Mouse (Mus musculus) forebrain, embryonic 12.5 days (tissue): ENCODE results near the gene Dnmt3c. TPM values are rescaled to one million over a fixed set of nuclear protein-coding genes. Genes with fewer than 3 reads are reported as not detected.
"Not testable (repeated sequence)": the region's sequence is repeated elsewhere in the genome, so short reads cannot be mapped to it uniquely, and the experiment has no call there.

Experiments
- ATAC-seq: fragments of 200-750 bp; cut with Nextera tagmentation; 2 replicates; pipeline ENCODE4 v1.8.0; 2017; ENCODE audit warnings: moderate TSS enrichment; ENCODE audit not compliant: low FRiP score
- H3K27ac ChIP-seq: fragments of 300-500 bp; sonication (generic); 2 replicates; pipeline ENCODE4 v1.5.1; 2016; ENCODE audit warnings: mild to moderate bottlenecking
- H3K27me3 ChIP-seq: fragments of 300-500 bp; sonication (generic); 2 replicates; pipeline ENCODE4 v1.6.1; 2016; ENCODE audit warnings: mild to moderate bottlenecking
- H3K36me3 ChIP-seq: fragments of 300-500 bp; sonication (generic); replicated peaks from 2 replicates; pipeline ENCODE4 v1.6.1; 2016; ENCODE audit warnings: mild to moderate bottlenecking
- H3K4me1 ChIP-seq: fragments of 300-500 bp; sonication (generic); 2 replicates; pipeline ENCODE4 v1.6.1; 2016
- H3K4me2 ChIP-seq: fragments of 300-500 bp; sonication (generic); 2 replicates; pipeline ENCODE4 v1.6.1; 2016; ENCODE audit warnings: mild to moderate bottlenecking, moderate library complexity
- H3K4me3 ChIP-seq: fragments of 300-500 bp; sonication (generic); replicated peaks from 2 replicates; pipeline ENCODE4 v1.5.1; 2016; ENCODE audit warnings: mild to moderate bottlenecking
- H3K9ac ChIP-seq: fragments of 300-500 bp; sonication (generic); 2 replicates; pipeline ENCODE4 v1.6.1; 2016; ENCODE audit warnings: mild to moderate bottlenecking
- H3K9me3 ChIP-seq: fragments of 300-500 bp; sonication (generic); 2 replicates; pipeline ENCODE4 v1.6.1; 2016
- WGBS: fragments of 180-500 bp; shearing (Covaris S2); methylation state at CpG from one replicate; pipeline ENCODE4 v1.1.7; 2016; 5-methylcytosine and 5-hydroxymethylcytosine counted together
- polyA plus RNA-seq: library from polyadenylated mRNA; unstranded; fragments of >200 nt; fragmentation: Nextera tagmentation; extraction: Ambion mirVana; gene quantifications from 2 replicates; pipeline ENCODE4 v1.2.1, GENCODE M21; 2016

The Dnmt3c gene
- polyA plus RNA-seq, 1 experiment from 2014 or later = not detected

- H3K4me3 ChIP-seq = no peak overlapping the region
- no peak overlapping the region for H3K27ac ChIP-seq
- H3K9ac ChIP-seq = no peak overlapping the region
- H3K9me3 ChIP-seq = no peaks in the 10 kb centered on the region
- H3K4me1 ChIP-seq = no peaks in the 10 kb centered on the region
- H3K27me3 ChIP-seq = no peaks in the 10 kb centered on the region
- WGBS = 94% methylated on average over 6 of the region's 6 CpGs
- no peak overlapping the region for H3K4me2 ChIP-seq
- ATAC-seq = no peak
- H3K36me3 ChIP-seq = peaks cover 24% of the 10 kb centered on the region
These were observed 19.5 kb upstream of the Dnmt3c start for GRCm38 (mm10) chr2:153676944-153677343.

GRCm38 (mm10) chr2:153677550-153677949 lies 18.9 kb upstream of the Dnmt3c start:
- WGBS = 92% methylated on average over 7 of the region's 7 CpGs
- Histone ChIP-seq H3K4me2 (no peak overlapping the region), H3K27me3 (no peaks in the 10 kb centered on the region), H3K36me3 (peaks cover 24% of the 10 kb centered on the region), H3K27ac (no peak overlapping the region), H3K9me3 (no peaks in the 10 kb centered on the region), H3K4me1 (no peaks in the 10 kb centered on the region), H3K9ac (no peak overlapping the region), H3K4me3 (no peak overlapping the region)
- no peak for ATAC-seq

GRCm38 (mm10) chr2:153679959-153680358 lies 16.5 kb upstream of the Dnmt3c start:
- H3K36me3 ChIP-seq = peaks cover 24% of the 10 kb centered on the region
- H3K27ac ChIP-seq = no peak overlapping the region
- H3K4me2 ChIP-seq = no peak overlapping the region
- no peaks in the 10 kb centered on the region for H3K4me1 ChIP-seq
- 100% methylated on average over 1 of the region's 1 CpGs for WGBS
- no peaks in the 10 kb centered on the region for H3K27me3 ChIP-seq
- H3K9me3 ChIP-seq = no peaks in the 10 kb centered on the region
- no peak overlapping the region for H3K9ac ChIP-seq
- no peak for ATAC-seq
- no peak overlapping the region for H3K4me3 ChIP-seq

GRCm38 (mm10) chr2:153693413-153693812 lies 3.0 kb upstream of the Dnmt3c start:
- H3K9me3 ChIP-seq, H3K4me3 ChIP-seq, H3K27me3 ChIP-seq, H3K4me2 ChIP-seq, H3K36me3 ChIP-seq, H3K27ac ChIP-seq, H3K4me1 ChIP-seq, H3K9ac ChIP-seq, ATAC-seq: not testable (repeated sequence)
- 87% methylated on average over 6 of the region's 7 CpGs for WGBS

- no peaks in the 10 kb centered on the region for H3K4me1 ChIP-seq
- no peak overlapping the region for H3K4me2 ChIP-seq
- no peak overlapping the region for H3K27ac ChIP-seq
- no peak for ATAC-seq
- no peaks in the 10 kb centered on the region for H3K36me3 ChIP-seq
- H3K9ac ChIP-seq = no peak overlapping the region
- H3K27me3 ChIP-seq = no peaks in the 10 kb centered on the region
- H3K9me3 ChIP-seq = no peaks in the 10 kb centered on the region
- WGBS = 68% methylated on average over 19 of the region's 19 CpGs
- no peak overlapping the region for H3K4me3 ChIP-seq
These were observed 1.9 kb upstream of the Dnmt3c start for GRCm38 (mm10) chr2:153694462-153695085.

GRCm38 (mm10) chr2:153703389-153703788 lies 6.9 kb downstream of the Dnmt3c start:
- Histone ChIP-seq H3K36me3 (no peaks in the 10 kb centered on the region), H3K9ac (no peak overlapping the region; the same call in 1 of the 2 replicates), H3K4me2 (no peak overlapping the region), H3K4me3 (no peak overlapping the region), H3K4me1 (no peaks in the 10 kb centered on the region), H3K27ac (no peak overlapping the region), H3K27me3 (no peaks in the 10 kb centered on the region), H3K9me3 (no peaks in the 10 kb centered on the region)
- no peak for ATAC-seq
- 42% methylated on average over 6 of the region's 6 CpGs for WGBS

GRCm38 (mm10) chr2:153710701-153711330 lies 14.4 kb downstream of the Dnmt3c start:
- no peaks in the 10 kb centered on the region for H3K36me3 ChIP-seq
- H3K27me3 ChIP-seq = no peaks in the 10 kb centered on the region
- H3K9ac ChIP-seq = no peak overlapping the region
- no peak overlapping the region for H3K27ac ChIP-seq
- ATAC-seq = no peak
- 55% methylated on average over 8 of the region's 8 CpGs for WGBS
- no peak overlapping the region for H3K4me3 ChIP-seq
- peaks cover 12% of the 10 kb centered on the region for H3K4me1 ChIP-seq
- H3K9me3 ChIP-seq = no peaks in the 10 kb centered on the region
- H3K4me2 ChIP-seq = no peak overlapping the region

- Histone ChIP-seq H3K9ac (peak overlapping the region; percentile 17; the same call in 1 of the 2 replicates), H3K27ac (peak overlapping the region; percentile 91), H3K27me3 (no peaks in the 10 kb centered on the region), H3K4me3 (no peak overlapping the region), H3K4me1 (peaks cover 12% of the 10 kb centered on the region), H3K4me2 (no peak overlapping the region; the same call in 1 of the 2 replicates), H3K36me3 (no peaks in the 10 kb centered on the region), H3K9me3 (no peaks in the 10 kb centered on the region)
- ATAC-seq = peak; percentile 79
- 9% methylated on average over 3 of the region's 3 CpGs for WGBS
These were observed 16.2 kb downstream of the Dnmt3c start for GRCm38 (mm10) chr2:153712646-153713091.

- no peak overlapping the region for H3K9ac ChIP-seq
- H3K36me3 ChIP-seq = no peaks in the 10 kb centered on the region
These were observed 16.8 kb downstream of the Dnmt3c start for GRCm38 (mm10) chr2:153713227-153713626.

GRCm38 (mm10) chr2:153717861-153718260 lies 21.4 kb downstream of the Dnmt3c start:
- not testable (repeated sequence) for H3K4me3 ChIP-seq, H3K36me3 ChIP-seq, H3K4me1 ChIP-seq, H3K27ac ChIP-seq, ATAC-seq, H3K4me2 ChIP-seq, H3K9ac ChIP-seq, H3K27me3 ChIP-seq, H3K9me3 ChIP-seq
- WGBS = 70% methylated on average over 3 of the region's 3 CpGs

More at GRCm38 (mm10) chr2:153713227-153713626, 16.8 kb downstream of the Dnmt3c start:
- H3K27me3 ChIP-seq = no peaks in the 10 kb centered on the region
- peak overlapping the region; percentile 91 for H3K27ac ChIP-seq
- H3K4me1 ChIP-seq = peaks cover 12% of the 10 kb centered on the region
- 16% methylated on average over 4 of the region's 4 CpGs for WGBS
- H3K4me2 ChIP-seq = peak overlapping the region; percentile 27; the same call in 1 of the 2 replicates
- no peaks in the 10 kb centered on the region for H3K9me3 ChIP-seq
- peak; percentile 87 for ATAC-seq
- H3K4me3 ChIP-seq = no peak overlapping the region

- 80% methylated on average over 1 of the region's 1 CpGs for WGBS
- Histone ChIP-seq H3K27ac (no peak overlapping the region), H3K9ac (no peak overlapping the region), H3K4me1 (no peaks in the 10 kb centered on the region), H3K27me3 (no peaks in the 10 kb centered on the region), H3K9me3 (no peaks in the 10 kb centered on the region), H3K36me3 (no peaks in the 10 kb centered on the region), H3K4me2 (no peak overlapping the region), H3K4me3 (no peak overlapping the region)
- no peak for ATAC-seq
These were observed 26.6 kb downstream of the Dnmt3c start for GRCm38 (mm10) chr2:153723098-153723497.

GRCm38 (mm10) chr2:153724424-153724823 lies 28.0 kb downstream of the Dnmt3c start:
- no peak overlapping the region for H3K9ac ChIP-seq
- no peaks in the 10 kb centered on the region for H3K9me3 ChIP-seq
- H3K4me3 ChIP-seq = no peak overlapping the region
- no peak for ATAC-seq
- H3K36me3 ChIP-seq = no peaks in the 10 kb centered on the region
- 87% methylated on average over 2 of the region's 2 CpGs for WGBS
- no peaks in the 10 kb centered on the region for H3K4me1 ChIP-seq
- H3K27ac ChIP-seq = no peak overlapping the region
- no peak overlapping the region for H3K4me2 ChIP-seq
- H3K27me3 ChIP-seq = no peaks in the 10 kb centered on the region

GRCm38 (mm10) chr2:153724871-153725270 lies 28.4 kb downstream of the Dnmt3c start:
- no peak overlapping the region for H3K27ac ChIP-seq
- H3K4me2 ChIP-seq = no peak overlapping the region
- no peaks in the 10 kb centered on the region for H3K9me3 ChIP-seq
- no peaks in the 10 kb centered on the region for H3K36me3 ChIP-seq
- 60% methylated on average over 2 of the region's 2 CpGs for WGBS
- no peaks in the 10 kb centered on the region for H3K4me1 ChIP-seq
- H3K9ac ChIP-seq = no peak overlapping the region
- no peak for ATAC-seq
- H3K4me3 ChIP-seq = no peak overlapping the region
- no peaks in the 10 kb centered on the region for H3K27me3 ChIP-seq
